Mouse (Mus musculus): ENCODE results near the gene Pstk. TPM values are rescaled to one million over a fixed set of nuclear protein-coding genes. Genes with fewer than 3 reads are reported as not detected.

Pstk gene
- 48.8 and 55.9 TPM in 2 replicates for polyA plus RNA-seq (2014; fragmentation: Nextera tagmentation; extraction: Ambion mirVana)

- peak; percentile 94 for ATAC-seq (replicated peaks; ENCODE audit: low FRiP score)
- peak within 1 kb of the TSS; percentile 82 for H3K4me2 ChIP-seq
- 3% methylated on average over 47 of the region's 47 CpGs for WGBS
- peak within 1 kb of the TSS; percentile 93 for H3K27ac ChIP-seq (ENCODE audit: low read depth, low read length)
- H3K4me1 ChIP-seq (replicated peaks; ENCODE audit: control insufficient read depth, insufficient read depth, low read length): 0 out of 2 replicates have a peak, but pooled peaks cover 7% of the 10 kb centered on the region
- 0 out of 2 replicates have a peak, but pooled peaks cover 2% of the 10 kb centered on the region for H3K36me3 ChIP-seq (ENCODE audit: control insufficient read depth, insufficient read depth, low read length)
- H3K9me3 ChIP-seq (ENCODE audit: control insufficient read depth, low read length): no peaks in the 10 kb centered on the region
- H3K27me3 ChIP-seq (replicated peaks; ENCODE audit: control insufficient read depth, insufficient read depth, low read length): no peaks in the 10 kb centered on the region
- peak within 1 kb of the TSS; percentile 80 for H3K4me3 ChIP-seq (ENCODE audit: low read depth, low read length)
- peak; percentile 90 for DNase-seq (ENCODE audit: low spot score)
- peak within 1 kb of the TSS; percentile 86 for H3K9ac ChIP-seq (ENCODE audit: low read depth, low read length)
These were observed at the start of gene Pstk for GRCm38 (mm10) chr7:131370648-131371469. Gene Pstk (plus strand): TSS chr7:131371141.

- H3K27ac ChIP-seq (ENCODE audit: low read depth, low read length): no peak within 1 kb of the TSS
- no peak within 1 kb of the TSS for H3K4me2 ChIP-seq
- H3K27me3 ChIP-seq (replicated peaks; ENCODE audit: control insufficient read depth, insufficient read depth, low read length): no peaks in the 10 kb centered on the region
- H3K9ac ChIP-seq (ENCODE audit: low read depth, low read length): no peak within 1 kb of the TSS
- no peaks in the 10 kb centered on the region for H3K4me1 ChIP-seq (replicated peaks; ENCODE audit: control insufficient read depth, insufficient read depth, low read length)
- no peak for DNase-seq (ENCODE audit: low spot score)
- no peaks in the 10 kb centered on the region for H3K9me3 ChIP-seq (ENCODE audit: control insufficient read depth, low read length)
- H3K36me3 ChIP-seq (ENCODE audit: control insufficient read depth, insufficient read depth, low read length): no peaks in the 10 kb centered on the region
- 85% methylated on average over 2 of the region's 2 CpGs for WGBS
- ATAC-seq (replicated peaks; ENCODE audit: low FRiP score): no peak
- no peak within 1 kb of the TSS for H3K4me3 ChIP-seq (ENCODE audit: low read depth, low read length)
These were observed 48.7 kb upstream of the Pstk start, which contains the start of gene Cuzd1 for GRCm38 (mm10) chr7:131322192-131322591. Gene Cuzd1 (minus strand): TSS chr7:131322292.

- no peak overlapping the region for H3K4me3 ChIP-seq (ENCODE audit: low read depth, low read length)
- H3K9me3 ChIP-seq (ENCODE audit: control insufficient read depth, low read length): no peaks in the 10 kb centered on the region
- no peak overlapping the region for H3K9ac ChIP-seq (ENCODE audit: low read depth, low read length)
- H3K4me1 ChIP-seq (replicated peaks; ENCODE audit: control insufficient read depth, insufficient read depth, low read length): no peaks in the 10 kb centered on the region
- no peaks in the 10 kb centered on the region for H3K36me3 ChIP-seq (ENCODE audit: control insufficient read depth, insufficient read depth, low read length)
- H3K27ac ChIP-seq (ENCODE audit: low read depth, low read length): no peak overlapping the region
- 80% methylated on average over 5 of the region's 5 CpGs for whole genome bisulfite sequencing
- ATAC-seq (replicated peaks; ENCODE audit: low FRiP score) (no peak), DNase-seq (ENCODE audit: low spot score) (no peak)
- no peak overlapping the region for H3K4me2 ChIP-seq
- H3K27me3 ChIP-seq (replicated peaks; ENCODE audit: control insufficient read depth, insufficient read depth, low read length): no peaks in the 10 kb centered on the region
These were observed 43.9 kb upstream of the Pstk start for GRCm38 (mm10) chr7:131327054-131327453.

- no peak for DNase-seq (ENCODE audit: low spot score)
- no peak within 1 kb of the TSS for H3K27ac ChIP-seq (ENCODE audit: low read depth, low read length)
- no peaks in the 10 kb centered on the region for H3K9me3 ChIP-seq (ENCODE audit: control insufficient read depth, low read length)
- no peaks in the 10 kb centered on the region for H3K4me1 ChIP-seq (replicated peaks; ENCODE audit: control insufficient read depth, insufficient read depth, low read length)
- no peaks in the 10 kb centered on the region for H3K27me3 ChIP-seq (replicated peaks; ENCODE audit: control insufficient read depth, insufficient read depth, low read length)
- WGBS: 90% methylated on average over 5 of the region's 5 CpGs
- H3K9ac ChIP-seq (ENCODE audit: low read depth, low read length): no peak within 1 kb of the TSS
- no peaks in the 10 kb centered on the region for H3K36me3 ChIP-seq (ENCODE audit: control insufficient read depth, insufficient read depth, low read length)
- H3K4me3 ChIP-seq (ENCODE audit: low read depth, low read length): no peak within 1 kb of the TSS
- no peak within 1 kb of the TSS for H3K4me2 ChIP-seq
- no peak for ATAC-seq (replicated peaks; ENCODE audit: low FRiP score)
These were observed 41.5 kb upstream of the Pstk start, which contains the start of gene Fam24b for GRCm38 (mm10) chr7:131329416-131329815. Gene Fam24b (minus strand): TSS chr7:131329516.

- Histone ChIP-seq H3K27ac (ENCODE audit: low read depth, low read length) (no peak overlapping the region), H3K4me1 (replicated peaks; ENCODE audit: control insufficient read depth, insufficient read depth, low read length) (no peaks in the 10 kb centered on the region), H3K4me2 (no peak overlapping the region), H3K9me3 (ENCODE audit: control insufficient read depth, low read length) (no peaks in the 10 kb centered on the region), H3K9ac (ENCODE audit: low read depth, low read length) (no peak overlapping the region), H3K36me3 (ENCODE audit: control insufficient read depth, insufficient read depth, low read length) (no peaks in the 10 kb centered on the region), H3K27me3 (replicated peaks; ENCODE audit: control insufficient read depth, insufficient read depth, low read length) (no peaks in the 10 kb centered on the region), H3K4me3 (ENCODE audit: low read depth, low read length) (no peak overlapping the region)
- DNase-seq (ENCODE audit: low spot score) (no peak), ATAC-seq (replicated peaks; ENCODE audit: low FRiP score) (no peak)
- 64% methylated on average over 2 of the region's 2 CpGs for WGBS
These were observed 39.3 kb upstream of the Pstk start for GRCm38 (mm10) chr7:131331688-131332087.

- H3K9ac ChIP-seq (ENCODE audit: low read depth, low read length): no peak within 1 kb of the TSS
- H3K9me3 ChIP-seq (ENCODE audit: control insufficient read depth, low read length): no peaks in the 10 kb centered on the region
- no peak within 1 kb of the TSS for H3K4me3 ChIP-seq (ENCODE audit: low read depth, low read length)
- H3K4me1 ChIP-seq (replicated peaks; ENCODE audit: control insufficient read depth, insufficient read depth, low read length): no peaks in the 10 kb centered on the region
- no peak within 1 kb of the TSS for H3K27ac ChIP-seq (ENCODE audit: low read depth, low read length)
- DNase-seq (ENCODE audit: low spot score) (no peak), ATAC-seq (replicated peaks; ENCODE audit: low FRiP score) (no peak)
- H3K4me2 ChIP-seq: no peak within 1 kb of the TSS
- WGBS: 59% methylated on average over 1 of the region's 1 CpGs
- H3K27me3 ChIP-seq (replicated peaks; ENCODE audit: control insufficient read depth, insufficient read depth, low read length): no peaks in the 10 kb centered on the region
- H3K36me3 ChIP-seq (ENCODE audit: control insufficient read depth, insufficient read depth, low read length): no peaks in the 10 kb centered on the region
These were observed 37.4 kb upstream of the Pstk start, which contains the start of gene Fam24a for GRCm38 (mm10) chr7:131333564-131333963. Gene Fam24a (plus strand): TSS chr7:131333864.

GRCm38 (mm10) chr7:131337502-131338068 lies 33.4 kb upstream of the Pstk start:
- H3K27ac ChIP-seq (ENCODE audit: low read depth, low read length): no peak overlapping the region
- peaks cover 6% of the 10 kb centered on the region for H3K36me3 ChIP-seq (ENCODE audit: control insufficient read depth, insufficient read depth, low read length)
- ATAC-seq (replicated peaks; ENCODE audit: low FRiP score) (no peak), DNase-seq (ENCODE audit: low spot score) (no peak)
- no peak overlapping the region for H3K4me2 ChIP-seq
- no peaks in the 10 kb centered on the region for H3K4me1 ChIP-seq (replicated peaks; ENCODE audit: control insufficient read depth, insufficient read depth, low read length)
- H3K27me3 ChIP-seq (replicated peaks; ENCODE audit: control insufficient read depth, insufficient read depth, low read length): no peaks in the 10 kb centered on the region
- H3K4me3 ChIP-seq (ENCODE audit: low read depth, low read length): no peak overlapping the region
- no peaks in the 10 kb centered on the region for H3K9me3 ChIP-seq (ENCODE audit: control insufficient read depth, low read length)
- no peak overlapping the region for H3K9ac ChIP-seq (ENCODE audit: low read depth, low read length)
- WGBS: 74% methylated on average over 8 of the region's 8 CpGs

GRCm38 (mm10) chr7:131345856-131346541 lies 24.9 kb upstream of the Pstk start:
- Histone ChIP-seq H3K4me2 (no peak overlapping the region), H3K9ac (ENCODE audit: low read depth, low read length) (no peak overlapping the region), H3K27me3 (replicated peaks; ENCODE audit: control insufficient read depth, insufficient read depth, low read length) (no peaks in the 10 kb centered on the region), H3K4me1 (replicated peaks; ENCODE audit: control insufficient read depth, insufficient read depth, low read length) (no peaks in the 10 kb centered on the region), H3K27ac (ENCODE audit: low read depth, low read length) (no peak overlapping the region), H3K36me3 (ENCODE audit: control insufficient read depth, insufficient read depth, low read length) (peaks cover 32% of the 10 kb centered on the region), H3K9me3 (ENCODE audit: control insufficient read depth, low read length) (no peaks in the 10 kb centered on the region), H3K4me3 (ENCODE audit: low read depth, low read length) (no peak overlapping the region)
- 91% methylated on average over 7 of the region's 7 CpGs for WGBS
- ATAC-seq (replicated peaks; ENCODE audit: low FRiP score): no peak
- DNase-seq (ENCODE audit: low spot score): no peak

All from liver, embryonic 11.5 days (tissue).